Mouse (Mus musculus) ES-Bruce4 (cell line): ENCODE measurements around the gene Exph5.

ENCODE experiments used
- CTCF ChIP-seq: IDR thresholded peaks from one replicate; pipeline ENCODE4 v1.8.1; 2011; ENCODE audit warnings: low read depth, low read length
- POLR2A ChIP-seq: IDR thresholded peaks from one replicate; pipeline ENCODE4 v1.8.1; 2011; ENCODE audit warnings: low read length; ENCODE audit not compliant: insufficient read depth

DNA sequence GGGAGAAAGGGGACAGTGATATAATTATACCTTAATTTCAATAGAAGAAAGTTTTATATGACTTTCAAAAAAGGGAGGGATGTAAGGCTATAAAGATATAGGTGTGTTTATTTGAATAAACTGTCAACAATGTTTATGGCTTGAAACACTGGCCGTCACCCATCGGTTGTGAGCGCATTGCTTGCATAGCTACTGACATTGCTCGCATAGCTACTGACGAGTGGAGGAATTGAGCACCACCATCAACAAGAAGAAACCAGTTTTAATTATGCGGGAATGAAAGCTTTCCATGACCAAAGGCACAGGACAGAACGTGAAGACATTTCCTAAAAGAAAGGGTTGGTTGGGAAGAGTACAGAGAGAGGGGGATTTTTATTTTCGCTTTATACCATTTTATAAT is 99.7 kb downstream of the Exph5 start:
- TF ChIP-seq CTCF (no peak), POLR2A (no peak)
